Mouse (Mus musculus) megakaryocyte-erythroid progenitor cell, adult 5 weeks (primary cell): ENCODE results near the gene Ptges. TPM values are rescaled to one million over a fixed set of nuclear protein-coding genes. Genes with fewer than 3 reads are reported as not detected.

Source experiments
- polyA plus RNA-seq: library from polyadenylated mRNA; stranded (reverse); fragments of >175 nt; gene quantifications from 2 replicates; pipeline ENCODE4 v1.2.3, GENCODE M21; 2012

Gene Ptges
- 0.11 and 0.81 TPM in 2 replicates for polyA plus RNA-seq

DNA sequence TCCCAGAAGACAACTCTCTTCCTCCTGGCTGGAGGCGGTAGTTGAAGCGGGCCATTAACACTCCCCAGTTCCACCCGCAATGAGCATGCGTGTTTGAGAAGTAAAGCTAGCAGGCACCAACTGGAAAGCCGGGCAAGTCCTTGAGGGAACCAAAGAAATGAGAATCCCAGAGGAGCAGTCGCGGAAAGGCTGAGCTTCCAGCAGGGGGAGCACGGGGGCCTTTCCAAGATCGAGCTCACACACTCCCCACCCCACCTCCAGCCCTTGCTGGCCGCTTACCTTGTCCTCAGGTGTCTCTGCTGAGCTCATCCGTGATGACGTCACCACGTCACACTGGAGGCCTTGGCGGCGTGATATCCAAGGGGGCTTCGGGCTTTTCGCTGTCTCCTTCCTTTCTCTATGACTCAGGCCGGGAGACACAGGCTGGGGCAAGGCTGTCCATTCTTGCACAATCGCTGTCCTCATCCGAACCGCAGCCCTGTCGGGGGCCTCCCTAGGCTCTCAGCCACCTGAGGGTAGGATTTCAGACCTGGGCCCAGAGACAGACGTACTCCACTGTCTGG, at the start of gene Ptges:
Gene Ptges (minus strand): TSS at position 381 of the 563 bp plus-strand sequence.

DNA sequence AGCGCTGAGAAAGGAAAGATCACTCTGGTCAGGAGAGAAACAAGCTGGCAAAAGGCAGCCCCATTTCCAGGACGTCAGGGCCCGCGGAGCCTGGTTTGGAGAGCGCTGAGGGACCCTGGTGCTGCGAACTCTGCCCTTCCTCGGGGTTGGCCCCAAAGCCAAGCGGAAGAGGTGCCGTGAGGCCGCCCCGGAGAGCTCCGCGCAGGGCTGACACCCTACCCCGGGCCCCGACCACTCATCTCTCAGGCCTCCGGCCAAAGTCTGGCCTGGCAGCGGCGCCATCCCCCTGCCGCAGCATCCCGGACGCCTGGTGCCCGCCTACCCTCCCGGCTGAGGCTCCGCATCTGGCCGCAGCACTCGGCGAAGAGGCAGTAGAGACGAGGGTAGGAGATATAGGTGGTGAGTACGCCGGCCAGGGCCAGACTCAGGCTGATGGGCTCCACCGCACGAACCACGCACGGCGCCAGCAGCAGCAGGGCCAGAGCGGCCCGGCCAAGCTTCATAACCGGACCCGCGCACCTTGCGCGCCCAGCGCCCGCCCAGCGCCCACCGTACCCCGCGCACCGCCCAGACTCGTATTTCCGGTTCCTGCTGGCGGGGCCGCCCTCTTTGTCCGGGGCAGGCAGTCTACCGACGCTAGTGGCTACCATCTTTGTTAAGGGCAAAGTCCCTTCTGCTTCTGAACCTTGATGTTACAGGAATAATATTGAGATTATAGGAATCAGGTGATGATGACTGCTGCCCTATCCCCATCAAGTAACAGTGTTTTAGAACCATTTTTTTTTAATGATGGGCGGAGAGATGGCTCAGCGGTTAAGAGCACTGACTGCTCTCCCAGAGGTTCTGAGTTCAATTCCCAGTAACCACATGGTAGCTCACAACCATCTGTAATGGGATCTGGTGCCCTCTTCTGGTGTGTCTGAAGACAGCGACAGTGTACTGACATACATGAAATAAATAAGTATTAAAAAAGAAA, 38.0 kb upstream of the Ptges start, which contains the start of gene Tor1a:
Gene Tor1a (minus strand): TSS at position 582 of the 976 bp plus-strand sequence.

DNA sequence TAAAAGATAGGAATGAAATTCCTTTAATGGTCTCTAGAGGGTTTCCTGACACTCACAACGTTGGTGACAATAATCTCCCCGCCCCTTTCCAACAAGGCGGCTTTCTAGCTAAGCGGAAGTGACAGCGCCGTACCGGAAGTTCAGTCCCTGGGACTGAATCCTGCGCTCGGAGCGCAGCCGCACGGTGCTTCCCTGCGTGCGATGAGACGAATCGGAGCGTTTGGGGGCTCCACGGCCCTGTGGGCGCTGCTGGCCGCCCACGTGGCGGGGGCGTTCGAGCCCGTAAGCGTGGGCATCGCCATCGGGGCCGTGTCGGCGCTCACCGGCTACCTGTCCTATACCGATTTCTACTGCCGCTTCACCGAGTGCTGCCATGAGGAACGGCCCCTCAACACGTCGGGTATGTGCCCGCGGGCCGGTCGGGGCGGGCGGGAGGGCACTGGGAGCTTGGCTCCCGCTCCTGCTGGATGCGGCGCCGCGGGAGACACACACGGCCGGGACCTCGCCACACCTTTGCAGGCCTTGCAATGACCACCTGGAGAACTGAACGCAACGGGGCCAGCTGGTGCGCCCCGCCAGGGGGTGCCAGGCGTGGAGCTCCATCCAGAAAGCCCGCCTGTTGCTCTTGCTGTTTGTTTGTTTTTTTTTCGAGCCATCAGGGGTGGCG, 23.3 kb upstream of the Ptges start, which contains the start of gene Tor1b:
Gene Tor1b (plus strand): TSS at position 136 of the 667 bp plus-strand sequence.

Other genes starting within 250 kb of the Ptges start
- 0.63 and 1.6 TPM in 2 replicates for gene 1700001O22Rik, start 126.2 kb downstream of the Ptges start, polyA plus RNA-seq
- 42.2 and 43.2 TPM in 2 replicates for gene Ntmt1, start 122.0 kb downstream of the Ptges start, polyA plus RNA-seq
- gene Asb6, start 99.5 kb downstream of the Ptges start, polyA plus RNA-seq, result 56.8 and 68.9 TPM in 2 replicates
- gene Prrx2, start 94.9 kb downstream of the Ptges start, polyA plus RNA-seq, result 0.14 TPM in 1 of 2 replicates, not detected in the other
- gene Tor1b, start 23.1 kb upstream of the Ptges start, polyA plus RNA-seq, result 20.9 and 22.7 TPM in 2 replicates
- gene Tor1a, start 38.1 kb upstream of the Ptges start, polyA plus RNA-seq, result 122 and 199 TPM in 2 replicates
- gene BC005624, start 52.3 kb upstream of the Ptges start, polyA plus RNA-seq, result 17.9 and 30.6 TPM in 2 replicates
- 7.8 and 8.2 TPM in 2 replicates for gene Usp20, start 52.4 kb upstream of the Ptges start, polyA plus RNA-seq
- gene Fnbp1, start 212.1 kb upstream of the Ptges start, polyA plus RNA-seq, result 71.8 and 112 TPM in 2 replicates
- gene Gpr107, start 222.5 kb upstream of the Ptges start, polyA plus RNA-seq, result 3.9 and 6.4 TPM in 2 replicates